Mouse (Mus musculus): ENCODE data around the gene AU022751. TPM values are rescaled to one million over a fixed set of nuclear protein-coding genes. Genes with fewer than 3 reads are reported as not detected.
A peak's percentile ranks its signal among the peaks of the same experiment; 100 is the strongest.
"Not testable (repeated sequence)": the region's sequence is repeated elsewhere in the genome, so short reads cannot be mapped to it uniquely, and the experiment has no call there.

Gene AU022751
- not detected in 2 replicates for polyA plus RNA-seq (2015; fragmentation: Nextera tagmentation; extraction: Ambion mirVana)

GRCm38 (mm10) chrX:6082954-6083680 is at the start of gene AU022751:
Gene AU022751, minus strand, starts transcription at chrX:6083419.
- no peak within 1 kb of the TSS for H3K27ac ChIP-seq
- H3K36me3 ChIP-seq = no peaks in the 10 kb centered on the region
- H3K9me3 ChIP-seq (replicated peaks) = no peaks in the 10 kb centered on the region; the same call in 1 of the 2 replicates
- H3K27me3 ChIP-seq = no peaks in the 10 kb centered on the region
- H3K4me3 ChIP-seq (replicated peaks) = no peak within 1 kb of the TSS
- no peak within 1 kb of the TSS for H3K4me2 ChIP-seq
- ATAC-seq (replicated peaks; ENCODE audit: low FRiP score) = no peak
- no peaks in the 10 kb centered on the region for H3K4me1 ChIP-seq
- no peak within 1 kb of the TSS for H3K9ac ChIP-seq
- WGBS = 91% methylated on average over 39 of the region's 39 CpGs

- no peak overlapping the region for H3K27ac ChIP-seq
- H3K4me3 ChIP-seq (replicated peaks) = peak overlapping the region; percentile 39
- ATAC-seq (replicated peaks; ENCODE audit: low FRiP score) = peak; percentile 88
- no peak overlapping the region for H3K9ac ChIP-seq
- WGBS = 8% methylated on average over 30 of the region's 30 CpGs
- H3K4me1 ChIP-seq = no peaks in the 10 kb centered on the region
- no peaks in the 10 kb centered on the region for H3K36me3 ChIP-seq
- H3K4me2 ChIP-seq = peak overlapping the region; percentile 63
- H3K9me3 ChIP-seq (replicated peaks) = no peaks in the 10 kb centered on the region
- H3K27me3 ChIP-seq = peaks cover 14% of the 10 kb centered on the region
Observed at GRCm38 (mm10) chrX:6091996-6092757, 9.0 kb upstream of the AU022751 start.

- WGBS = 27% methylated on average over 12 of the region's 12 CpGs
- peak overlapping the region; percentile 63 for H3K4me2 ChIP-seq
- no peaks in the 10 kb centered on the region for H3K9me3 ChIP-seq (replicated peaks)
- H3K36me3 ChIP-seq = no peaks in the 10 kb centered on the region
- H3K4me1 ChIP-seq = no peaks in the 10 kb centered on the region
- no peak overlapping the region for H3K9ac ChIP-seq
- H3K27ac ChIP-seq = no peak overlapping the region
- peak overlapping the region; percentile 39 for H3K4me3 ChIP-seq (replicated peaks)
- no peak for ATAC-seq (replicated peaks; ENCODE audit: low FRiP score)
- H3K27me3 ChIP-seq = peaks cover 14% of the 10 kb centered on the region
Observed at GRCm38 (mm10) chrX:6091547-6091946, 8.3 kb upstream of the AU022751 start.

- 76% methylated on average over 1 of the region's 1 CpGs for WGBS
- Histone ChIP-seq H3K27ac (no peak overlapping the region), H3K4me2 (no peak overlapping the region), H3K9ac (no peak overlapping the region), H3K4me1 (no peaks in the 10 kb centered on the region), H3K36me3 (no peaks in the 10 kb centered on the region), H3K27me3 (no peaks in the 10 kb centered on the region), H3K9me3 (replicated peaks) (no peaks in the 10 kb centered on the region), H3K4me3 (replicated peaks) (no peak overlapping the region)
- ATAC-seq (replicated peaks; ENCODE audit: low FRiP score) = no peak
Observed at GRCm38 (mm10) chrX:6061563-6061962, 21.7 kb downstream of the AU022751 start.

GRCm38 (mm10) chrX:6047936-6048614 is 35.1 kb downstream of the AU022751 start:
- H3K9ac ChIP-seq; H3K27ac ChIP-seq; H3K36me3 ChIP-seq; H3K4me1 ChIP-seq; H3K9me3 ChIP-seq (replicated peaks); H3K27me3 ChIP-seq: not testable (repeated sequence)
- 19% methylated on average over 19 of the region's 60 CpGs for WGBS
- ATAC-seq (replicated peaks; ENCODE audit: low FRiP score) = peak; percentile 72
- Histone ChIP-seq H3K4me3 (replicated peaks) (peak overlapping the region; percentile 36), H3K4me2 (peak overlapping the region; percentile 53)

- H3K27ac ChIP-seq; H3K9ac ChIP-seq; H3K4me1 ChIP-seq; H3K36me3 ChIP-seq; H3K9me3 ChIP-seq (replicated peaks); H3K27me3 ChIP-seq: not testable (repeated sequence)
- WGBS = 23% methylated on average over 16 of the region's 121 CpGs
- Histone ChIP-seq H3K4me3 (replicated peaks) (peak within 1 kb of the TSS; percentile 36), H3K4me2 (peak within 1 kb of the TSS; percentile 53)
- peak; percentile 93 for ATAC-seq (replicated peaks; ENCODE audit: low FRiP score)
Observed at GRCm38 (mm10) chrX:6047066-6047935, 35.9 kb downstream of the AU022751 start, which contains the start of gene Nudt11. Gene Nudt11, plus strand, starts transcription at chrX:6047453.

Small RNA genes within 50 kb of the gene (microRNA-seq; reads per million reads assigned to microRNA genes)
- not detected for gene Gm27360

Other genes starting within 250 kb of the AU022751 start
- gene Nudt11, start 36.0 kb downstream of the AU022751 start, polyA plus RNA-seq (2015; fragmentation: Nextera tagmentation; extraction: Ambion mirVana) = 4.3 and 4.8 TPM in 2 replicates
- gene Nudt10, start 89.6 kb upstream of the AU022751 start, polyA plus RNA-seq (2015; fragmentation: Nextera tagmentation; extraction: Ambion mirVana) = 13.3 and 15.0 TPM in 2 replicates
- gene Bmp15, start 237.3 kb upstream of the AU022751 start, polyA plus RNA-seq (2015; fragmentation: Nextera tagmentation; extraction: Ambion mirVana) = 0.05 and 0.06 TPM in 2 replicates